Mouse (Mus musculus): ENCODE data around the gene Flt3. TPM values are rescaled to one million over a fixed set of nuclear protein-coding genes. Genes with fewer than 3 reads are reported as not detected.
A peak's percentile ranks its signal among the peaks of the same experiment; 100 is the strongest.

The Flt3 gene
- polyA plus RNA-seq, 1 experiment from 2014 or later: 0.27 TPM

GRCm38 (mm10) chr5:147429535-147430305 is 29.4 kb upstream of the Flt3 start, which contains the start of gene Pan3:
Gene Pan3 (plus strand): TSS chr5:147430161.
- under 1% methylated on average over 50 of the region's 51 CpGs for WGBS
- ATAC-seq (replicated peaks; ENCODE audit: insufficient number of reproducible peaks, low FRiP score, low TSS enrichment, low read depth): peak; percentile 86

GRCm38 (mm10) chr5:147426048-147426805 is 25.9 kb upstream of the Flt3 start:
- H3K9ac ChIP-seq (replicated peaks; ENCODE audit: low read length): no peak overlapping the region
- 82% methylated on average over 4 of the region's 4 CpGs for WGBS

More at GRCm38 (mm10) chr5:147429535-147430305, 29.4 kb upstream of the Flt3 start, which contains the start of gene Pan3:
- no peaks in the 10 kb centered on the region for H3K27me3 ChIP-seq (ENCODE audit: control insufficient read depth, insufficient read depth, low read length)
- H3K9me3 ChIP-seq (replicated peaks; ENCODE audit: control insufficient read depth, low read length): no peaks in the 10 kb centered on the region
- peak within 1 kb of the TSS; percentile 99 for H3K4me3 ChIP-seq (ENCODE audit: low read depth, low read length)
- no peaks in the 10 kb centered on the region for H3K4me1 ChIP-seq (ENCODE audit: control insufficient read depth, insufficient read depth, low read length)
- no peaks in the 10 kb centered on the region for H3K36me3 ChIP-seq (replicated peaks; ENCODE audit: control insufficient read depth, insufficient read depth, low read depth, low read length)
- peak within 1 kb of the TSS; percentile 98 for H3K9ac ChIP-seq (replicated peaks; ENCODE audit: low read length)
- peak within 1 kb of the TSS; percentile 59 for H3K4me2 ChIP-seq (ENCODE audit: low read depth, low read length)
- peak within 1 kb of the TSS; percentile 98 for H3K27ac ChIP-seq (replicated peaks; ENCODE audit: low read depth, low read length)
- DNase-seq (ENCODE audit: low spot score): peak; percentile 93

GRCm38 (mm10) chr5:147423612-147424011 is 23.3 kb upstream of the Flt3 start:
- Histone ChIP-seq H3K4me3 (ENCODE audit: low read depth, low read length) (no peak overlapping the region), H3K27ac (replicated peaks; ENCODE audit: low read depth, low read length) (no peak overlapping the region), H3K9me3 (replicated peaks; ENCODE audit: control insufficient read depth, low read length) (no peaks in the 10 kb centered on the region), H3K4me1 (ENCODE audit: control insufficient read depth, insufficient read depth, low read length) (no peaks in the 10 kb centered on the region), H3K9ac (replicated peaks; ENCODE audit: low read length) (no peak overlapping the region), H3K4me2 (ENCODE audit: low read depth, low read length) (no peak overlapping the region), H3K36me3 (replicated peaks; ENCODE audit: control insufficient read depth, insufficient read depth, low read depth, low read length) (no peaks in the 10 kb centered on the region), H3K27me3 (ENCODE audit: control insufficient read depth, insufficient read depth, low read length) (no peaks in the 10 kb centered on the region)
- 48% methylated on average over 6 of the region's 6 CpGs for WGBS
- ATAC-seq (replicated peaks; ENCODE audit: insufficient number of reproducible peaks, low FRiP score, low TSS enrichment, low read depth): no peak
- no peak for DNase-seq (ENCODE audit: low spot score)

More at GRCm38 (mm10) chr5:147426048-147426805, 25.9 kb upstream of the Flt3 start:
- Histone ChIP-seq H3K36me3 (replicated peaks; ENCODE audit: control insufficient read depth, insufficient read depth, low read depth, low read length) (no peaks in the 10 kb centered on the region), H3K4me3 (ENCODE audit: low read depth, low read length) (no peak overlapping the region), H3K27ac (replicated peaks; ENCODE audit: low read depth, low read length) (no peak overlapping the region), H3K9me3 (replicated peaks; ENCODE audit: control insufficient read depth, low read length) (no peaks in the 10 kb centered on the region), H3K4me2 (ENCODE audit: low read depth, low read length) (no peak overlapping the region), H3K4me1 (ENCODE audit: control insufficient read depth, insufficient read depth, low read length) (no peaks in the 10 kb centered on the region), H3K27me3 (ENCODE audit: control insufficient read depth, insufficient read depth, low read length) (no peaks in the 10 kb centered on the region)
- ATAC-seq (replicated peaks; ENCODE audit: insufficient number of reproducible peaks, low FRiP score, low TSS enrichment, low read depth): no peak
- no peak for DNase-seq (ENCODE audit: low spot score)

- WGBS: 39% methylated on average over 10 of the region's 10 CpGs
- Histone ChIP-seq H3K9ac (replicated peaks; ENCODE audit: low read length) (no peak overlapping the region), H3K4me2 (ENCODE audit: low read depth, low read length) (peak overlapping the region; percentile 4; the same call in 1 of the 2 replicates), H3K4me1 (ENCODE audit: control insufficient read depth, insufficient read depth, low read length) (no peaks in the 10 kb centered on the region), H3K4me3 (ENCODE audit: low read depth, low read length) (no peak overlapping the region), H3K36me3 (replicated peaks; ENCODE audit: control insufficient read depth, insufficient read depth, low read depth, low read length) (no peaks in the 10 kb centered on the region), H3K27me3 (ENCODE audit: control insufficient read depth, insufficient read depth, low read length) (no peaks in the 10 kb centered on the region), H3K27ac (replicated peaks; ENCODE audit: low read depth, low read length) (no peak overlapping the region), H3K9me3 (replicated peaks; ENCODE audit: control insufficient read depth, low read length) (no peaks in the 10 kb centered on the region)
- peak; percentile 55 for DNase-seq (ENCODE audit: low spot score)
- no peak for ATAC-seq (replicated peaks; ENCODE audit: insufficient number of reproducible peaks, low FRiP score, low TSS enrichment, low read depth)
Measured at GRCm38 (mm10) chr5:147418394-147419121, 18.3 kb upstream of the Flt3 start.

- DNase-seq (ENCODE audit: low spot score) (no peak), ATAC-seq (replicated peaks; ENCODE audit: insufficient number of reproducible peaks, low FRiP score, low TSS enrichment, low read depth) (no peak)
- Histone ChIP-seq H3K9ac (replicated peaks; ENCODE audit: low read length) (no peak overlapping the region), H3K27me3 (ENCODE audit: control insufficient read depth, insufficient read depth, low read length) (no peaks in the 10 kb centered on the region), H3K4me1 (ENCODE audit: control insufficient read depth, insufficient read depth, low read length) (no peaks in the 10 kb centered on the region), H3K36me3 (replicated peaks; ENCODE audit: control insufficient read depth, insufficient read depth, low read depth, low read length) (no peaks in the 10 kb centered on the region), H3K9me3 (replicated peaks; ENCODE audit: control insufficient read depth, low read length) (no peaks in the 10 kb centered on the region), H3K27ac (replicated peaks; ENCODE audit: low read depth, low read length) (no peak overlapping the region), H3K4me2 (ENCODE audit: low read depth, low read length) (no peak overlapping the region), H3K4me3 (ENCODE audit: low read depth, low read length) (no peak overlapping the region)
- WGBS: 76% methylated on average over 1 of the region's 1 CpGs
Measured at GRCm38 (mm10) chr5:147417986-147418385, 17.7 kb upstream of the Flt3 start.

GRCm38 (mm10) chr5:147410585-147410984 is 10.3 kb upstream of the Flt3 start:
- H3K36me3 ChIP-seq (replicated peaks; ENCODE audit: control insufficient read depth, insufficient read depth, low read depth, low read length): no peaks in the 10 kb centered on the region
- ATAC-seq (replicated peaks; ENCODE audit: insufficient number of reproducible peaks, low FRiP score, low TSS enrichment, low read depth): no peak
- no peak overlapping the region for H3K4me2 ChIP-seq (ENCODE audit: low read depth, low read length)
- no peaks in the 10 kb centered on the region for H3K4me1 ChIP-seq (ENCODE audit: control insufficient read depth, insufficient read depth, low read length)
- 83% methylated on average over 6 of the region's 6 CpGs for WGBS
- H3K9me3 ChIP-seq (replicated peaks; ENCODE audit: control insufficient read depth, low read length): no peaks in the 10 kb centered on the region
- no peak overlapping the region for H3K9ac ChIP-seq (replicated peaks; ENCODE audit: low read length)
- no peak overlapping the region for H3K4me3 ChIP-seq (ENCODE audit: low read depth, low read length)
- H3K27me3 ChIP-seq (ENCODE audit: control insufficient read depth, insufficient read depth, low read length): no peaks in the 10 kb centered on the region
- H3K27ac ChIP-seq (replicated peaks; ENCODE audit: low read depth, low read length): no peak overlapping the region
- DNase-seq (ENCODE audit: low spot score): no peak

- Histone ChIP-seq H3K27ac (replicated peaks; ENCODE audit: low read depth, low read length) (no peak overlapping the region), H3K9ac (replicated peaks; ENCODE audit: low read length) (no peak overlapping the region), H3K4me2 (ENCODE audit: low read depth, low read length) (no peak overlapping the region), H3K27me3 (ENCODE audit: control insufficient read depth, insufficient read depth, low read length) (no peaks in the 10 kb centered on the region), H3K4me1 (ENCODE audit: control insufficient read depth, insufficient read depth, low read length) (no peaks in the 10 kb centered on the region), H3K9me3 (replicated peaks; ENCODE audit: control insufficient read depth, low read length) (no peaks in the 10 kb centered on the region), H3K4me3 (ENCODE audit: low read depth, low read length) (no peak overlapping the region), H3K36me3 (replicated peaks; ENCODE audit: control insufficient read depth, insufficient read depth, low read depth, low read length) (no peaks in the 10 kb centered on the region)
- DNase-seq (ENCODE audit: low spot score) (no peak), ATAC-seq (replicated peaks; ENCODE audit: insufficient number of reproducible peaks, low FRiP score, low TSS enrichment, low read depth) (no peak)
- 55% methylated on average over 29 of the region's 29 CpGs for WGBS
Measured at GRCm38 (mm10) chr5:147408731-147409130, 8.4 kb upstream of the Flt3 start.

Measured in embryonic facial prominence, embryonic 11.5 days (tissue).